ENCODE assay signal across 8 mouse cellular contexts in the genomic region with DNA sequence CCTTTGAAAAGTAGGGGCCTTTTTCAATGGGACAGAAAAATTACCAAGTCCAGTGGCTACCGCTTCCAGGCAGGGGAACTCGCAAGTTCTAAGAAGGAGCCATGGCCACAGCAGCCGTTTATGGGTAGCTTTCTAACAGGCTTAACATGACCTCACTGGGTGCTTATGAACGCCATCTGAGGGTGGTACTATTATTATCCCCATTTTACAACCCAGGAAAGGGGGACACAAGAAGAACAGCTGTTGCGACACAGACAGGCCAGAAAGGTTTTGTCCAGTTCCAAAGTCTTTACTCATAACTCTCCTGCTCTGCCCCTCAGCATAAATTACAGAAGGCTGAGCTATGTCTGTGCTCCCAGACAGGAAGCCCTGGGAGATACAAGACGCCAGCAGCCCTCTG. TPM values are rescaled to one million over a fixed set of nuclear protein-coding genes. Genes with fewer than 3 reads are reported as not detected.
DNase-seq lines count a peak whose midpoint lies in the region; ATAC-seq and TF ChIP-seq lines count a peak whose summit lies in the region.

No protein-coding gene starts in this region.

- peaks cover 23% of the 10 kb centered on the region for H3K4me1 ChIP-seq in heart, embryonic 16.5 days (ENCODE audit: control insufficient read depth, insufficient read depth, low read length)
- peaks cover 6% of the 10 kb centered on the region; the same call in 1 of the 2 replicates for H3K4me1 ChIP-seq in bone marrow macrophage, adult 2 months (ENCODE audit: control insufficient read depth, insufficient read depth, low read length)
- peaks cover 5% of the 10 kb centered on the region; the same call in 1 of the 2 replicates for H3K4me1 ChIP-seq in hindbrain, embryonic 11.5 days (replicated peaks; ENCODE audit: control insufficient read depth, insufficient read depth, low read length)
- H3K4me1 ChIP-seq in midbrain, embryonic 10.5 days: peaks cover 48% of the 10 kb centered on the region
- peaks cover 16% of the 10 kb centered on the region for H3K4me1 ChIP-seq in thymus, adult 2 months (replicated peaks; ENCODE audit: control insufficient read depth, insufficient read depth, low read length)

- 33% methylated on average over 6 of the region's 6 CpGs for WGBS in heart, embryonic 16.5 days
- WGBS in hindbrain, embryonic 11.5 days: 20% methylated on average over 6 of the region's 6 CpGs
- WGBS in midbrain, embryonic 10.5 days: 16% methylated on average over 6 of the region's 6 CpGs
- 67% methylated on average over 6 of the region's 6 CpGs for WGBS in thymus, adult 2 months

- H3K4me2 ChIP-seq in heart, embryonic 16.5 days (ENCODE audit: low read depth, low read length): peak overlapping the region; percentile 96
- peak overlapping the region; percentile 82 for H3K4me2 ChIP-seq in hindbrain, embryonic 11.5 days (replicated peaks; ENCODE audit: low read depth, low read length)

- TF ChIP-seq POLR2A in bone marrow macrophage, adult 2 months (IDR thresholded peaks at IDR 0.05; ENCODE audit: borderline replicate concordance, low read depth, low read length): no peak
- TF ChIP-seq POLR2A in thymus, adult 2 months (IDR thresholded peaks at IDR 0.05; ENCODE audit: control insufficient read depth, extremely low read depth, insufficient read depth, low read length, poor library complexity): no peak

- H3K9me3 ChIP-seq in heart, embryonic 16.5 days (replicated peaks; ENCODE audit: control insufficient read depth, low read length): no peaks in the 10 kb centered on the region
- no peaks in the 10 kb centered on the region for H3K9me3 ChIP-seq in hindbrain, embryonic 11.5 days (ENCODE audit: control insufficient read depth, low read length)
- no peaks in the 10 kb centered on the region for H3K9me3 ChIP-seq in midbrain, embryonic 10.5 days (replicated peaks)

- peak overlapping the region; percentile 59; the same call in 1 of the 2 replicates for H3K4me3 ChIP-seq in heart, embryonic 16.5 days (ENCODE audit: low read length)
- peak overlapping the region; percentile 69; the same call in 1 of the 2 replicates for H3K4me3 ChIP-seq in bone marrow macrophage, adult 2 months (ENCODE audit: insufficient read depth, low read length)
- peak overlapping the region; percentile 56 for H3K4me3 ChIP-seq in hindbrain, embryonic 11.5 days (ENCODE audit: low read depth, low read length)
- peak overlapping the region; percentile 92 for H3K4me3 ChIP-seq in midbrain, embryonic 10.5 days
- H3K4me3 ChIP-seq in thymus, adult 2 months (ENCODE audit: control insufficient read depth, insufficient read depth, low read length): no peak overlapping the region

- no peak overlapping the region for H3K27ac ChIP-seq in heart, embryonic 16.5 days (ENCODE audit: low read length)
- H3K27ac ChIP-seq in bone marrow macrophage, adult 2 months (ENCODE audit: insufficient read depth, low read depth, low read length): no peak overlapping the region
- no peak overlapping the region for H3K27ac ChIP-seq in hindbrain, embryonic 11.5 days (ENCODE audit: low read depth, low read length)
- peak overlapping the region; percentile 94 for H3K27ac ChIP-seq in midbrain, embryonic 10.5 days (replicated peaks)
- H3K27ac ChIP-seq in thymus, adult 2 months (ENCODE audit: control insufficient read depth, insufficient read depth, low read length): no peak overlapping the region

- no peak overlapping the region for H3K9ac ChIP-seq in heart, embryonic 16.5 days (ENCODE audit: low read length)
- H3K9ac ChIP-seq in hindbrain, embryonic 11.5 days (ENCODE audit: low read depth, low read length): peak overlapping the region; percentile 66; the same call in 1 of the 2 replicates

- no peaks in the 10 kb centered on the region for H3K36me3 ChIP-seq in heart, embryonic 16.5 days (ENCODE audit: control insufficient read depth, insufficient read depth)
- H3K36me3 ChIP-seq in hindbrain, embryonic 11.5 days (ENCODE audit: control insufficient read depth, insufficient read depth, low read length): no peaks in the 10 kb centered on the region
- peaks cover 26% of the 10 kb centered on the region for H3K36me3 ChIP-seq in midbrain, embryonic 10.5 days
- no peaks in the 10 kb centered on the region for H3K36me3 ChIP-seq in thymus, adult 2 months (ENCODE audit: control insufficient read depth, insufficient read depth, low read length)

- intact Hi-C loops in heart, postnatal 25 days (cut with DNase I): no loop called here

- H3K27me3 ChIP-seq in heart, embryonic 16.5 days (ENCODE audit: control insufficient read depth, insufficient read depth, low read length): peaks cover 24% of the 10 kb centered on the region
- H3K27me3 ChIP-seq in hindbrain, embryonic 11.5 days (ENCODE audit: control insufficient read depth, insufficient read depth, low read length): no peaks in the 10 kb centered on the region
- peaks cover 54% of the 10 kb centered on the region for H3K27me3 ChIP-seq in midbrain, embryonic 10.5 days (ENCODE audit: low read depth, poor library complexity, severe bottlenecking)
- no peaks in the 10 kb centered on the region for H3K27me3 ChIP-seq in thymus, adult 2 months (ENCODE audit: control insufficient read depth, insufficient read depth, low read length)

- no peak for TF ChIP-seq CTCF in bone marrow macrophage, adult 2 months (IDR thresholded peaks at IDR 0.05; ENCODE audit: low read depth, low read length)
- TF ChIP-seq CTCF in thymus, adult 2 months (IDR thresholded peaks at IDR 0.05; ENCODE audit: borderline replicate concordance, control insufficient read depth, extremely low read depth, insufficient read depth, low read length, poor library complexity): no peak

- no peak for DNase-seq in heart, postnatal 25 days (ENCODE audit: low spot score)
- peak; percentile 50 for DNase-seq in hindbrain, embryonic 11.5 days (ENCODE audit: low spot score)
- no peak for DNase-seq in midbrain, embryonic 10.5 days (ENCODE audit: low spot score)
- no peak for DNase-seq in layer of hippocampus, adult 8-10 months (ENCODE audit: low spot score in 2 of 2)
- no peak for DNase-seq in thymus, adult 2 months
- no peak for DNase-seq in left cerebral cortex, adult 8-10 months (ENCODE audit: low spot score in 2 of 2)

- ATAC-seq in heart, embryonic 16.5 days (replicated peaks; ENCODE audit: extremely low read depth, insufficient read depth, low FRiP score): no peak
- no peak for ATAC-seq in hindbrain, embryonic 11.5 days (ENCODE audit: low FRiP score)

RNA-seq across cellular contexts. Expression of a gene that starts 0.6 kb away (rescaled TPM):
- 0.55 and 0.80 TPM in 2 replicates for polyA plus RNA-seq in heart, embryonic 16.5 days (2015; fragmentation: Nextera tagmentation; extraction: Ambion mirVana)
- total RNA-seq in heart, postnatal 25 days (2021): not detected
- polyA plus RNA-seq in bone marrow macrophage, adult 2 months (2012; ENCODE audit: insufficient read depth, insufficient read length, missing spikeins): not detected in 2 replicates
- 25.2 and 27.0 TPM in 2 replicates for polyA plus RNA-seq in hindbrain, embryonic 11.5 days (2014; fragmentation: Nextera tagmentation; extraction: Ambion mirVana)
- 22.6 and 27.2 TPM in 2 replicates for polyA plus RNA-seq in midbrain, embryonic 10.5 days (2016; fragmentation: Nextera tagmentation; extraction: Ambion mirVana)
- 10 to 100 TPM; 26.7 to 32.6 (median 30.9) TPM for total RNA-seq in layer of hippocampus, adult 8-10 months (2022)
- polyA plus RNA-seq in thymus, adult 2 months (2012; rRNA removed): 3.2 and 3.5 TPM in 2 replicates
- 10 to 100 TPM; 16.4 to 24.8 (median 20.1) TPM for total RNA-seq in left cerebral cortex, adult 8-10 months (2022)

RNA-seq across cellular contexts. Expression of a gene that starts 33.9 kb away (rescaled TPM):
- polyA plus RNA-seq in heart, embryonic 16.5 days (2015; fragmentation: Nextera tagmentation; extraction: Ambion mirVana): 1.3 and 1.9 TPM in 2 replicates
- under 1 TPM; 0.08 to 0.53 TPM for total RNA-seq in heart, postnatal 25 days (2021)
- polyA plus RNA-seq in bone marrow macrophage, adult 2 months (2012; ENCODE audit: insufficient read depth, insufficient read length, missing spikeins): 0.29 and 0.32 TPM in 2 replicates
- 76.1 and 92.7 TPM in 2 replicates for polyA plus RNA-seq in hindbrain, embryonic 11.5 days (2014; fragmentation: Nextera tagmentation; extraction: Ambion mirVana)
- polyA plus RNA-seq in midbrain, embryonic 10.5 days (2016; fragmentation: Nextera tagmentation; extraction: Ambion mirVana): 82.4 and 92.7 TPM in 2 replicates
- total RNA-seq in layer of hippocampus, adult 8-10 months (2022): 10 to 100 TPM; 25.0 to 29.0 (median 27.5) TPM
- 4.3 and 5.2 TPM in 2 replicates for polyA plus RNA-seq in thymus, adult 2 months (2012; rRNA removed)
- 10 to 100 TPM; 12.1 to 13.1 (median 12.4) TPM for total RNA-seq in left cerebral cortex, adult 8-10 months (2022)

RNA-seq across cellular contexts. Expression of a gene that starts 54.8 kb away (rescaled TPM):
- polyA plus RNA-seq in heart, embryonic 16.5 days (2015; fragmentation: Nextera tagmentation; extraction: Ambion mirVana): 9.9 and 11.0 TPM in 2 replicates
- total RNA-seq in heart, postnatal 25 days (2021): 1 to 10 TPM; 5.4 to 6.4 TPM
- polyA plus RNA-seq in bone marrow macrophage, adult 2 months (2012; ENCODE audit: insufficient read depth, insufficient read length, missing spikeins): 11.0 and 12.5 TPM in 2 replicates
- 24.4 and 26.6 TPM in 2 replicates for polyA plus RNA-seq in hindbrain, embryonic 11.5 days (2014; fragmentation: Nextera tagmentation; extraction: Ambion mirVana)
- 27.6 and 28.2 TPM in 2 replicates for polyA plus RNA-seq in midbrain, embryonic 10.5 days (2016; fragmentation: Nextera tagmentation; extraction: Ambion mirVana)
- total RNA-seq in layer of hippocampus, adult 8-10 months (2022): 10 to 100 TPM; 24.4 to 27.4 (median 26.6) TPM
- polyA plus RNA-seq in thymus, adult 2 months (2012; rRNA removed): 8.3 and 9.3 TPM in 2 replicates
- total RNA-seq in left cerebral cortex, adult 8-10 months (2022): 10 to 100 TPM; 16.0 to 20.3 (median 18.8) TPM

Comparison
In these comparisons a context has a peak if more than half of its experiments do, and no peak if none do; other contexts are left out.
1. RNA of a gene that starts 33.9 kb away (polyA plus RNA-seq): 82.4 to 92.7 TPM in midbrain, embryonic 10.5 days and 76.1 to 92.7 TPM in hindbrain, embryonic 11.5 days; 4.3 to 5.2 TPM in thymus, adult 2 months, 1.3 to 1.9 TPM in heart, embryonic 16.5 days and 0.29 to 0.32 TPM in bone marrow macrophage, adult 2 months; every median in the first group is over 10 times any median in the second.